Mouse (Mus musculus) embryo, embryonic 11.5 days (tissue): ENCODE measurements around the gene Ttll9.

Experiments used
- DNase-seq: peaks from one replicate; pipeline ENCODE4 v3.0.0-alpha.2; 2012; ENCODE audit warnings: low read depth, low spot score

Gene Ttll9

GRCm38 (mm10) chr2:152962091-152962793 is at the start of gene Ttll9:
Gene Ttll9 (plus strand): TSS chr2:152962485.
- DNase-seq = peak; percentile 66

GRCm38 (mm10) chr2:152913471-152913870 is 48.8 kb upstream of the Ttll9 start:
- no peak for DNase-seq

GRCm38 (mm10) chr2:152914310-152915120 is 47.8 kb upstream of the Ttll9 start:
- peak; percentile 77 for DNase-seq

- no peak for DNase-seq
Observed at GRCm38 (mm10) chr2:152915453-152915852, 46.8 kb upstream of the Ttll9 start.

GRCm38 (mm10) chr2:152916111-152916510 is 46.2 kb upstream of the Ttll9 start:
- DNase-seq = no peak

- no peak for DNase-seq
Observed at GRCm38 (mm10) chr2:152917671-152918070, 44.6 kb upstream of the Ttll9 start.

GRCm38 (mm10) chr2:152922376-152922775 is 39.9 kb upstream of the Ttll9 start:
- no peak for DNase-seq

- no peak for DNase-seq
Observed at GRCm38 (mm10) chr2:152923621-152924020, 38.7 kb upstream of the Ttll9 start.

GRCm38 (mm10) chr2:152924128-152924527 is 38.2 kb upstream of the Ttll9 start:
- no peak for DNase-seq

- DNase-seq = no peak
Observed at GRCm38 (mm10) chr2:152924543-152924942, 37.7 kb upstream of the Ttll9 start.

- peak; percentile 47 for DNase-seq
Observed at GRCm38 (mm10) chr2:152925189-152925872, 37.0 kb upstream of the Ttll9 start.

- no peak for DNase-seq
Observed at GRCm38 (mm10) chr2:152926896-152927295, 35.4 kb upstream of the Ttll9 start.

GRCm38 (mm10) chr2:152927371-152927770 is 34.9 kb upstream of the Ttll9 start:
- DNase-seq = no peak

GRCm38 (mm10) chr2:152928219-152928987 is 33.9 kb upstream of the Ttll9 start:
- no peak for DNase-seq

- no peak for DNase-seq
Observed at GRCm38 (mm10) chr2:152928988-152929370, 33.3 kb upstream of the Ttll9 start.

GRCm38 (mm10) chr2:152930276-152930675 is 32.0 kb upstream of the Ttll9 start:
- no peak for DNase-seq

GRCm38 (mm10) chr2:152931456-152932160 is 30.7 kb upstream of the Ttll9 start:
- DNase-seq = no peak

- DNase-seq = no peak
Observed at GRCm38 (mm10) chr2:152933048-152933447, 29.2 kb upstream of the Ttll9 start, which contains the start of gene Foxs1. Gene Foxs1 (minus strand): TSS chr2:152933208.

GRCm38 (mm10) chr2:152933614-152934013 is 28.7 kb upstream of the Ttll9 start:
- peak; percentile 54 for DNase-seq

- DNase-seq = no peak
Observed at GRCm38 (mm10) chr2:152939846-152940245, 22.4 kb upstream of the Ttll9 start.

- no peak for DNase-seq
Observed at GRCm38 (mm10) chr2:152941106-152941505, 21.2 kb upstream of the Ttll9 start.
